Mouse (Mus musculus) liver, adult (tissue): ENCODE results near the gene Lmnb2.
A peak's percentile ranks its signal among the peaks of the same experiment; 100 is the strongest.

Experiments used
- GATA4 ChIP-seq: IDR thresholded peaks from 2 replicates; pipeline ENCODE4 v1.6.1; 2014; ENCODE audit warnings: mild to moderate bottlenecking, low read length; ENCODE audit not compliant: insufficient replicate concordance

Lmnb2 gene

GRCm38 (mm10) chr10:80900318-80901247 lies 17.5 kb downstream of the Lmnb2 start, which contains the start of gene Timm13:
TSS of gene Timm13 (minus strand) at chr10:80900969.
- no peak for TF ChIP-seq GATA4

GRCm38 (mm10) chr10:80899591-80900317 lies 18.3 kb downstream of the Lmnb2 start:
- no peak for TF ChIP-seq GATA4

GRCm38 (mm10) chr10:80899074-80899473 lies 19.0 kb downstream of the Lmnb2 start:
- no peak for TF ChIP-seq GATA4

- no peak for TF ChIP-seq GATA4
Measured at GRCm38 (mm10) chr10:80897861-80898510, 20.1 kb downstream of the Lmnb2 start.

- no peak for TF ChIP-seq GATA4
Measured at GRCm38 (mm10) chr10:80896581-80897485, 21.2 kb downstream of the Lmnb2 start.

GRCm38 (mm10) chr10:80895697-80896096 lies 22.3 kb downstream of the Lmnb2 start:
- no peak for TF ChIP-seq GATA4

- no peak for TF ChIP-seq GATA4
Measured at GRCm38 (mm10) chr10:80895100-80895499, 22.9 kb downstream of the Lmnb2 start.

- 0 out of 2 replicates have a peak, but pooled peaks have one; percentile 23 for TF ChIP-seq GATA4
Measured at GRCm38 (mm10) chr10:80887181-80887580, 30.9 kb downstream of the Lmnb2 start.

GRCm38 (mm10) chr10:80881301-80881700 lies 36.7 kb downstream of the Lmnb2 start:
- TF ChIP-seq GATA4 = no peak

GRCm38 (mm10) chr10:80880901-80881300 lies 37.1 kb downstream of the Lmnb2 start:
- TF ChIP-seq GATA4 = no peak

GRCm38 (mm10) chr10:80880131-80880641 lies 37.9 kb downstream of the Lmnb2 start:
- TF ChIP-seq GATA4 = no peak

- no peak for TF ChIP-seq GATA4
Measured at GRCm38 (mm10) chr10:80876594-80876993, 41.5 kb downstream of the Lmnb2 start.

GRCm38 (mm10) chr10:80876028-80876427 lies 42.0 kb downstream of the Lmnb2 start:
- no peak for TF ChIP-seq GATA4

GRCm38 (mm10) chr10:80874035-80874434 lies 44.0 kb downstream of the Lmnb2 start:
- no peak for TF ChIP-seq GATA4
